In the genomic region with DNA sequence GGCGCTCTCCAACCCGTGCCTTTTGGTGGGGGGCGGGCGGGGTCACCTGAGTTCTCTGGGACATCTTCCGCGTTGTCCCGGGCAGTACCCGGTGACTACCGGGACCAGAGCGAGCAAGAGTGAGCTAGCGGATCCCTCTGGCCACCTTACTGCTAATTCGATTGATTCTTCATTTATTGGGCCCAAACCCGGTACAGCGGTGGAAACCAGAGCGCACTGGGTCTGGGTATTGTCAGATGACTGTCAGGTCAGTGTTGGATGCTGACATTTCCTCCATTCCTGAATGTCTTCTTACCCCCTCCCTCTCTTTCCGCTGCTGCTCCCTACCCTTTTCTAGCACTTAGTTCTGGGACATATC, we compare ENCODE assay signal across 9 mouse cellular contexts. TPM values are rescaled to one million over a fixed set of nuclear protein-coding genes. Genes with fewer than 3 reads are reported as not detected.
DNase-seq lines count a peak whose midpoint lies in the region; ATAC-seq and TF ChIP-seq lines count a peak whose summit lies in the region.
"Had no signal": no experiment of that assay in that cellular context is flagged by ENCODE, and none has a peak within 500 bp of the region (broad histone marks: within the 10 kb centered on the region; RNA-seq: fewer than 3 reads in every experiment).

No protein-coding gene starts in this region.

- no peak for TF ChIP-seq POLR2A in myocyte (IDR thresholded peaks at IDR 0.05; ENCODE audit: insufficient read length, low read depth)

- peaks cover 22% of the 10 kb centered on the region for H3K27me3 ChIP-seq in embryonic facial prominence, embryonic 14.5 days (replicated peaks; ENCODE audit: control insufficient read depth, insufficient read depth, low read length)
- H3K27me3 ChIP-seq in hindbrain, embryonic 16.5 days (replicated peaks; ENCODE audit: control insufficient read depth, insufficient read depth, low read length), result peaks cover 3% of the 10 kb centered on the region; the same call in 1 of the 2 replicates
- no peaks in the 10 kb centered on the region for H3K27me3 ChIP-seq in myocyte (ENCODE audit: control insufficient read depth, insufficient read depth, insufficient read length)

- no peak for TF ChIP-seq CTCF in left cerebral cortex, adult 2 months (IDR thresholded peaks at IDR 0.05)

- H3ac ChIP-seq in myocyte (ENCODE audit: control insufficient read depth, insufficient read length), result peak overlapping the region; percentile 56

- peak overlapping the region; percentile 77 for H3K9ac ChIP-seq in embryonic facial prominence, embryonic 14.5 days (ENCODE audit: low read depth, low read length)
- H3K9ac ChIP-seq in hindbrain, embryonic 16.5 days (ENCODE audit: low read depth, low read length), result peak overlapping the region; percentile 86

- no peak for ATAC-seq in embryonic facial prominence, embryonic 14.5 days (ENCODE audit: low read depth)
- no peak for ATAC-seq in hindbrain, embryonic 16.5 days

- peak overlapping the region; percentile 97 for H3K4me2 ChIP-seq in embryonic facial prominence, embryonic 14.5 days (ENCODE audit: low read depth, low read length)
- peak overlapping the region; percentile 92 for H3K4me2 ChIP-seq in hindbrain, embryonic 16.5 days (ENCODE audit: low read length)
- H3K4me2 ChIP-seq in myocyte (ENCODE audit: low read depth), result peak overlapping the region; percentile 75

- peak overlapping the region; percentile 95 for H3K27ac ChIP-seq in left cerebral cortex, adult 2 months
- peak overlapping the region; percentile 86 for H3K27ac ChIP-seq in embryonic facial prominence, embryonic 14.5 days (replicated peaks; ENCODE audit: low read depth, low read length)
- H3K27ac ChIP-seq in hindbrain, embryonic 16.5 days (ENCODE audit: low read depth, low read length), result peak overlapping the region; percentile 92
- H3K27ac ChIP-seq: macrophage had no signal

- intact Hi-C loops in left cerebral cortex, adult 2 months (cut with DNase I), result loop anchor here (1.0 to 10.0 kb wide), 7 partner anchors 42 to 876 kb away; no protein-coding TSS in a partner anchor

- DNase-seq in left cerebral cortex, adult 2 months (ENCODE audit: extremely low spot score in 1 of 2, low spot score in 2 of 2), result no peak
- no peak for DNase-seq in left cerebral cortex, adult 18-20 months (ENCODE audit: low spot score in 2 of 2)
- DNase-seq in embryonic facial prominence, embryonic 14.5 days (ENCODE audit: low spot score), result no peak
- no peak for DNase-seq in layer of hippocampus, postnatal 36 days
- no peak for DNase-seq in thymus, postnatal 10 days (ENCODE audit: low spot score in 2 of 2)
- no peak for DNase-seq in ovary, postnatal 36 days (ENCODE audit: low spot score)

- no peaks in the 10 kb centered on the region for H3K9me3 ChIP-seq in embryonic facial prominence, embryonic 14.5 days (ENCODE audit: control insufficient read depth, low read length)
- H3K9me3 ChIP-seq in hindbrain, embryonic 16.5 days (ENCODE audit: control insufficient read depth, low read length), result no peaks in the 10 kb centered on the region

- H3K4me1 ChIP-seq in embryonic facial prominence, embryonic 14.5 days (ENCODE audit: control insufficient read depth, insufficient read depth, low read length), result no peaks in the 10 kb centered on the region
- H3K4me1 ChIP-seq in hindbrain, embryonic 16.5 days (ENCODE audit: control insufficient read depth, insufficient read depth, low read depth, low read length), result peaks cover 28% of the 10 kb centered on the region

- 1% methylated on average over 13 of the region's 16 CpGs for WGBS in embryonic facial prominence, embryonic 14.5 days
- WGBS in hindbrain, embryonic 16.5 days, result 0% methylated on average over 16 of the region's 16 CpGs

- peak overlapping the region; percentile 96 for H3K4me3 ChIP-seq in left cerebral cortex, adult 2 months
- H3K4me3 ChIP-seq in embryonic facial prominence, embryonic 14.5 days (ENCODE audit: low read depth, low read length), result peak overlapping the region; percentile 82
- H3K4me3 ChIP-seq in hindbrain, embryonic 16.5 days (ENCODE audit: low read length), result peak overlapping the region; percentile 83
- peak overlapping the region; percentile 77 for H3K4me3 ChIP-seq in myocyte

- H3K79me2 ChIP-seq in myocyte (ENCODE audit: control insufficient read depth, insufficient read depth), result peaks cover 64% of the 10 kb centered on the region

- no peaks in the 10 kb centered on the region for H3K36me3 ChIP-seq in embryonic facial prominence, embryonic 14.5 days (ENCODE audit: control insufficient read depth, insufficient read depth, low read length)
- H3K36me3 ChIP-seq in hindbrain, embryonic 16.5 days (ENCODE audit: control insufficient read depth, insufficient read depth, low read length), result no peaks in the 10 kb centered on the region
- peaks cover 4% of the 10 kb centered on the region for H3K36me3 ChIP-seq in myocyte (ENCODE audit: control insufficient read depth, insufficient read depth)

TF ChIP-seq in myocyte, 11 proteins besides CTCF, POLR2A, EP300 and RAD21:
- TF ChIP-seq TCF3 (IDR thresholded peaks at IDR 0.05; ENCODE audit: insufficient read length, low read depth), result no peak
- TF ChIP-seq USF1 (IDR thresholded peaks at IDR 0.05; ENCODE audit: low read depth), result no peak
- TF ChIP-seq E2F4 (IDR thresholded peaks at IDR 0.05; ENCODE audit: insufficient read depth), result no peak
- no peak for TF ChIP-seq MYOG (IDR thresholded peaks at IDR 0.05; ENCODE audit: control insufficient read depth in 1 of 3, insufficient read depth in 1 of 3, insufficient read length in 2 of 3, low read depth in 2 of 3)
- TF ChIP-seq CEBPB (IDR thresholded peaks at IDR 0.05; ENCODE audit: insufficient read depth, poor library complexity, severe bottlenecking), result no peak
- no peak for TF ChIP-seq REST (IDR thresholded peaks at IDR 0.05; ENCODE audit: insufficient read depth, insufficient read length)
- TF ChIP-seq MAX (IDR thresholded peaks at IDR 0.05; ENCODE audit: low read depth), result no peak

RNA-seq across cellular contexts. Expression of a gene that starts 0.7 kb away (rescaled TPM):
- total RNA-seq in left cerebral cortex, adult 2 months (2021), result 10 to 100 TPM; 43.0 to 53.4 TPM
- total RNA-seq in left cerebral cortex, adult 18-20 months (2021), result 10 to 100 TPM; 42.9 to 45.6 TPM
- 9.3 and 12.0 TPM in 2 replicates for polyA plus RNA-seq in embryonic facial prominence, embryonic 14.5 days (2014; fragmentation: Nextera tagmentation; extraction: Ambion mirVana)
- polyA plus RNA-seq in hindbrain, embryonic 16.5 days (2015; fragmentation: Nextera tagmentation; extraction: Ambion mirVana), result 26.4 and 33.7 TPM in 2 replicates
- 6.5 TPM for polyA plus RNA-seq in myocyte (2012; fragmentation: generic; extraction: Trizol)
- 10 to 100 TPM; 12.4 to 12.9 TPM for total RNA-seq in layer of hippocampus, postnatal 36 days (2021)
- polyA plus RNA-seq: macrophage had no signal
